In genomic region chr5:120487844-120488243, GRCm38 (mm10) we compare ENCODE assay signal across 31 mouse cellular contexts. TPM values are rescaled to one million over a fixed set of nuclear protein-coding genes. Genes with fewer than 3 reads are reported as not detected.
"Had no signal": no experiment of that assay in that cellular context is flagged by ENCODE, and none has a peak within 500 bp of the region (broad histone marks: within the 10 kb centered on the region; RNA-seq: fewer than 3 reads in every experiment).

No protein-coding gene starts in this region.

- H3K4me1 ChIP-seq: kidney, embryonic 15.5 days; limb, embryonic 13.5 days; limb, embryonic 15.5 days had no signal

- H3K4me2 ChIP-seq: heart, embryonic 11.5 days; heart, embryonic 13.5 days; heart, embryonic 15.5 days; hindbrain, embryonic 13.5 days; hindbrain, embryonic 15.5 days; kidney, embryonic 15.5 days; limb, embryonic 13.5 days; limb, embryonic 15.5 days had no signal

- H3K4me3 ChIP-seq: heart, adult 2 months; heart, embryonic 13.5 days; heart, embryonic 15.5 days; hindbrain, embryonic 13.5 days; hindbrain, embryonic 15.5 days; kidney, embryonic 15.5 days; limb, embryonic 13.5 days; limb, embryonic 15.5 days had no signal

- ATAC-seq: hindbrain, postnatal 0 days had no signal

- H3K27me3 ChIP-seq: heart, embryonic 13.5 days; heart, embryonic 15.5 days; hindbrain, embryonic 13.5 days; hindbrain, embryonic 15.5 days; kidney, embryonic 15.5 days; limb, embryonic 13.5 days; limb, embryonic 15.5 days had no signal

- H3K27ac ChIP-seq: heart, adult 2 months; heart, embryonic 13.5 days; heart, embryonic 15.5 days; hindbrain, embryonic 13.5 days; hindbrain, embryonic 15.5 days; hindbrain, postnatal 0 days; kidney, embryonic 15.5 days; kidney, postnatal 0 days; limb, embryonic 13.5 days; limb, embryonic 15.5 days had no signal

- H3K9ac ChIP-seq: heart, embryonic 13.5 days; heart, embryonic 15.5 days; hindbrain, embryonic 13.5 days; hindbrain, embryonic 15.5 days; kidney, embryonic 15.5 days; limb, embryonic 13.5 days; limb, embryonic 15.5 days had no signal

- H3K9me3 ChIP-seq: heart, embryonic 13.5 days; heart, embryonic 15.5 days; hindbrain, embryonic 13.5 days; hindbrain, embryonic 15.5 days; kidney, embryonic 15.5 days; limb, embryonic 13.5 days; limb, embryonic 15.5 days had no signal

- DNase-seq: gastrocnemius, postnatal 14 days; gastrocnemius, postnatal 36 days; heart, adult 11 months; heart, adult 2 months; heart, postnatal 14 days; heart, postnatal 36 days; kidney, adult 11 months; kidney, adult 2 months; kidney, adult 9 months; kidney, postnatal 14 days; kidney, postnatal 36 days; layer of hippocampus, adult 9-11 months; layer of hippocampus, postnatal 36 days; left cerebral cortex, postnatal 4 days had no signal

RNA-seq across cellular contexts. Expression of gene Sds, which starts 11.5 kb away (rescaled TPM):
- polyA plus RNA-seq: gonadal fat pad, adult 2 months; heart, embryonic 11.5 days; heart, embryonic 13.5 days; heart, embryonic 15.5 days; heart, postnatal 0 days; hindbrain, embryonic 11.5 days; hindbrain, embryonic 13.5 days; hindbrain, embryonic 15.5 days; intestine, embryonic 14.5 days; kidney, adult 2 months; kidney, embryonic 15.5 days; kidney, postnatal 0 days; large intestine, adult 2 months; limb, embryonic 11.5 days; limb, embryonic 13.5 days had no signal

RNA-seq across cellular contexts. Expression of gene Lhx5, which starts 56.3 kb away (rescaled TPM):
- polyA plus RNA-seq: gonadal fat pad, adult 2 months; heart, adult 2 months; heart, embryonic 13.5 days; heart, embryonic 15.5 days; heart, postnatal 0 days; intestine, embryonic 14.5 days; kidney, adult 2 months; kidney, embryonic 15.5 days; kidney, postnatal 0 days; limb, embryonic 11.5 days; limb, embryonic 13.5 days; limb, embryonic 15.5 days; liver, adult 2 months had no signal
